Mouse (Mus musculus) embryo, embryonic 10 days (tissue): ENCODE measurements at regions not wholly inside any gene's neighbourhood (a gene's known extent, or its start where the extent isn't known, plus 50 kb on each side); places are given as distances from the start of the nearest gene placed in this dataset.
"Not testable (repeated sequence)": the region's sequence is repeated elsewhere in the genome, so short reads cannot be mapped to it uniquely, and the experiment has no call there.

Experiments
- DNase-seq: peaks from one replicate; pipeline ENCODE4 v3.0.0-alpha.2; 2015; ENCODE audit warnings: low spot score

- DNase-seq = no peak
Measured at GRCm38 (mm10) chr9:88221276-88221675, 105.7 kb upstream of the Nt5e start.

- peak; percentile 81 for DNase-seq
Measured at GRCm38 (mm10) chr9:88221850-88222353, 105.1 kb upstream of the Nt5e start.

- no peak for DNase-seq
Measured at GRCm38 (mm10) chr9:88237126-88237525, 89.9 kb upstream of the Nt5e start.

- DNase-seq = no peak
Measured at GRCm38 (mm10) chr9:88238346-88238745, 88.7 kb upstream of the Nt5e start.

DNA sequence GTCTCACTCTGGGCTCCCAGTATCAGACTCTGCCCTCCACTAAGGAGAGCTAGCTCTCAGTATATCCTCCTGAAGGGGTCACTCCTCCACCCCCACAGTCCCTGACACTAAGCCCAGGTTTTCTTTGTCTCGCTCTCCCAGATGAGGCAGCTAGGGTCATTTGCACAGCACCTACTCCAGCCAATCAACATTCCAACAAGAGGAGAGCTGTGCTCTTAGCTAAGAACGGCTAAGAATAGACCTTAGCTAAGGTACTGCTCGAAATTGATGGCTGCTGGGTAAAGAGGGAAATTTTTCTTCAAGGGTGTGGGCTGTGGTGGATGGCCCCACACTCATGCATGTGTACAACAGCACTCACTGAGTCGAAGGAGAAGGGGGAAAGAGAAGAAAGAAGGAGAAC is 86.3 kb upstream of the Nt5e start:
- DNase-seq = no peak

DNA sequence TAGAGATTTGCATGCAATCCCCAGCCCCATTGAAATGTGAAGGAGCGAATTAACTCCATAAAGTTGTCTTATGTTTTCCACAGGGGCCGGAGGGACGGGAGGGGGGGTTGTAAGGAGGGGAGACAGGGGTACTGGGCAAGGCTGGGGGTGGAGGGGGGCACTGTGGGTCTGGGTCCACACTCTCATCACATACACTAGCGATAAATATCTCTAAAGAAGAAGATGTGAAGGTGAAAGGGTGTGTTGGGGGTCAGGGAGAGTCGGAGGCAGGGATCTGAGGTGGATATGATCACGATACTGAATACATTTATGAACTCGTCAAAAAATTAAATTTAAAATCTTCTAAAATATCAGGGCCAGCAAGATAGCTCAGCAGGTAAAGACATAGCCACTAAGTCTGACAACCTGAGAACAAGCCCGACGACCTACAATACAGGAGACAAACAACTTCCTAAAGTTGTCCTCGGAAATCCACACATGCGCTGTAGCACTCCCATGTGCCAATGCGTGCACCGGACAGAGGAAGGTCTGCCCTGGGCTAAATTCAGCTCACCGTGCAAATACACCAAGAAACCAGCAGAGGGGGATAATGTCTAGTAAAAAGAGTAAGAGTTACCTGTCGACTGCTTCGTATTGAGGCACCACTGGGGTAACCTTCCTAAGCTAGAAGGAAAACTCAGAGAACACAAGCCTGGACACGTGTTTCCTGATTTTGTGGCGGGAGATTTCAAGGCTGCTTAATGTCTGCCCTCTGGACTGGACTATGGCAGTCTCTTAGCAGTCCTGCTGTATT is 85.6 kb upstream of the Nt5e start:
- peak; percentile 90 for DNase-seq

DNA sequence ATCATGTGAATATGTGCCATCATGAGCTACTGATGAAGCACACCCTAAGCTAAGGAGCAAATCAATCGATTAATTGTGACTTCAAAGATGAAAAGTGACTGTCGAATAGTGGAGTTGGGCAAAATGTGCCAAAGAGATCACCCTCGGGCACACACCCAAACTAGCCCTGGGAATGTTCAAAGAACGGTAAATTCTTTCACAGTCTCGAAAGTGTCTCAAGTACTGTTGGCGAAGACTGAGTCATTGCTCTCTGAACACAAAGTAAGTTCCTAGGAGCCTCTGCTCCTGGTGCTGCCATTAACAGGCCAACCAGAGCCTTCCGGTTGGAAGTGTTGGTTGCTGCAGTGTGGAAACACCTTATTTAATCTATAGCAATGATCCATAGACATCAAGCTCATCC is 84.5 kb upstream of the Nt5e start:
- no peak for DNase-seq

- DNase-seq = no peak
Measured at GRCm38 (mm10) chr9:88244492-88244891, 82.5 kb upstream of the Nt5e start.

- no peak for DNase-seq
Measured at GRCm38 (mm10) chr9:88255948-88256347, 71.0 kb upstream of the Nt5e start.

DNA sequence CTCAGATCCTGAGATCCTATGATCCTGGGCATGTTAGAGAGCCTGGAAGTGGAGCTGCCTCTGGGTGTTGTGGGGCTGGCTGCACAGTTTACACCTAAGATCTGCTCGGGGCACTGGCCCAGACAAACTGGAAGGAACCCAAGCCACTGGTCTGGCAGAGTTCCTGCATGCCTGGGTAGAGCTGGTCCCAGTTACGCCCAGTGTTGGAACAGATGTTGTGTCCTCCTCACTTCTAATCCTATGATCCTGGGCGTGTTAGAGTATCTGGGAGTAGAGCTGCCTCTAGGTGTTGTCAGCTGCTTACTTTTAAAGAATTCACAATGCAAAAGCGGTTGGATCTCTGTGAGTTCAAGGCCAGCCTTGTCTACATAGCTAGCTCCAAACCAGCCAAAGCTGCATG is 67.4 kb upstream of the Nt5e start:
- no peak for DNase-seq

DNA sequence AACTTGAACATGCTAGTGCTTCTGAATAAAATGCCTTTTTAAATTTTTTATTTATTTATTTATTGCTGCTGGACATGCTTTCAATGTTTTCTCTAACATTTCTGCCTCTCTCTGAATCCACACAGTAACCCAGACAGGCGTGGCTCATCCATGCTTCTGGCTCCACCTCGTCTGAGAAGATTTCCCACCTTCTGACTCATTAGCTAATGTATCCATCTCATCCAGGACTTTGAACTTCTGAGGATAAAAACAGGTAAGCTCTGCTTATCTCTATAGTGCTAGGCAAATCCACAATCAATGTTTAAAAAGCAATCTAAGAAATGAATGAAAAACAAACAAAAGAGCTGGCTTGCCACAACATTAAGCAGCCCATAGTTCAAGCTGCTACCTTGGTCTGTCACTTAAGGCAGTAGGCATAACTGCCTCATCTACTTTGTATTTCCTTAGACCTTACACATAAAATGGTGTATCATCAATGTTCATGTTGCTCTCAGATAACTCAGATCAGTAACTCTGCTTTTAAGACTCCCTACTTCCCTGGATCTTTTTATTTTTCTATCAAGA is 66.8 kb upstream of the Nt5e start:
- no peak for DNase-seq

- no peak for DNase-seq
Measured at GRCm38 (mm10) chr9:88262461-88262860, 64.5 kb upstream of the Nt5e start.

DNA sequence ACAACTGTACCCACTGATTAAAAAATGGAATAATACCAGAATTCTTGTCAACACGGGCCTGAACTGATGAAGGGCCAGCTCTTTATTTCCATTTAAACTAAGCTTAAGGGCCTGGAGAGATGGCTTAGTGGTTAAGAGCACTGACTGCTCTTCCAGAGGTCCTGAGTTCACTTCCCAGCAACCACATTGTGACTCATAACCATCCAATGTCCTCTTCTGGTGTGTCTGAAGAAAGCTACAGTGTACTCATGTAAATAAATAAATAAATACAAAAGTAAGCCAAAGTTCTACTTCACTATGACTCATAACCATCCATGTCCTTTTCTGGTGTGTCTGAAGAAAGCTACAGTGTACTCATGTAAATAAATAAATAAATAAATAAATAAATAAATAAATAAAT is 60.7 kb upstream of the Nt5e start:
- not testable (repeated sequence) for DNase-seq

- no peak for DNase-seq
Measured at GRCm38 (mm10) chr9:88268811-88269210, 58.2 kb upstream of the Nt5e start.

GRCm38 (mm10) chr9:88269216-88269615 is 57.8 kb upstream of the Nt5e start:
- no peak for DNase-seq

- DNase-seq = no peak
Measured at GRCm38 (mm10) chr9:88270836-88271235, 56.2 kb upstream of the Nt5e start.

DNA sequence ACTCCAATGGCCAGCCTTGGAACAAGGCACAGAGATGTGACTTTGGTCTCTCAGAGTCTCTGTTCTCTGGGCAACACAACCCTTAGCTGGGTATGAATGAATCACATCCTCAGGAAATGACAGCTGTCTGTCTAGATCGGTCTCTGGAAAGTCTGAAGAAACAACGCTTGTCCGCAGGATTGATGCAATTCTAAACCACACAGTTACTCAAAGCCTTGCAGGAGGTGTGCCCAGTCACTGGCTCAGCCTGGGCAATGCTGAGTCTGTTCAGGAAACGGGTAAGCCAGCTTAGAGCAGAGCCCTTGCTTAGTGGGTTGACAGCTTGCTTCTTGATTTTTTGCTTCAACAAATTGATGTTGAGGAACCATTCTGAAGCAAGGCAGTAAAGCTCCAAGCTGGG is 53.7 kb upstream of the Nt5e start:
- DNase-seq = no peak

- no peak for DNase-seq
Measured at GRCm38 (mm10) chr9:88274040-88274439, 53.0 kb upstream of the Nt5e start.

- DNase-seq = no peak
Measured at GRCm38 (mm10) chr9:88274681-88275336, 52.2 kb upstream of the Nt5e start.

- DNase-seq = no peak
Measured at GRCm38 (mm10) chr9:88276023-88276568, 50.9 kb upstream of the Nt5e start.

- DNase-seq = no peak
Measured at GRCm38 (mm10) chr9:88277031-88277430, 50.0 kb upstream of the Nt5e start.
